Mouse (Mus musculus): ENCODE results near the gene Uvrag.

Uvrag gene

GRCm38 (mm10) chr7:99020353-99020752 lies 120.6 kb downstream of the Uvrag start:
- no peak for DNase-seq (ENCODE audit: low read depth)

DNA sequence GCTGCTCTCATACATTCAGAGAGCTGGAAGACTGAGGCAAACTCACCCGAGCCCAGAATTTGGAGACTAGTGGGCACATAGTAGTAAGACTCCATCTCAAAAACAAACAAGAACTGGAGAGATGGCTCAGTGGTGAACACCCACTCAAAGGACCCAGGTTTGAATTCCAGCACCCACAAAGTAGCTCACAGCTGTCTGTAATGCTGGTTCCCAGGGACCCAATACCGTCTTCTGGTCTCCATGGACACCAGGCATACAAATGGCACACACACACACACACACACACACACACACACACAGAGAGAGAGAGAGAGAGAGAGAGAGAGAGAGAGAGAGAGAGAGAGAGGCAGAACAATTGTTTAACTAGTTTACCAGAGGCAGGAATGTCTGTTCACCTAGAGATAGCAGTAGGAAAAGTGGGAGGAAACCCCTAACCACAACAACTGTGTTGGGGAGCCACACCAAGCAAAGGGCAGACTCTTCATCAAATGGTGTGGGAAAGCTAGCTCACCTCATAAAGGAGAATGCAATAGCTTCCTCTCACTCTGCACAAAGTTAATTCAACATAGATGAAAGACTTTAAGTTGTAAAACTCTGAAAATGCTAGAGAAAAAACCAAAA lies 123.6 kb downstream of the Uvrag start:
- no peak for DNase-seq (ENCODE audit: low read depth)

DNA sequence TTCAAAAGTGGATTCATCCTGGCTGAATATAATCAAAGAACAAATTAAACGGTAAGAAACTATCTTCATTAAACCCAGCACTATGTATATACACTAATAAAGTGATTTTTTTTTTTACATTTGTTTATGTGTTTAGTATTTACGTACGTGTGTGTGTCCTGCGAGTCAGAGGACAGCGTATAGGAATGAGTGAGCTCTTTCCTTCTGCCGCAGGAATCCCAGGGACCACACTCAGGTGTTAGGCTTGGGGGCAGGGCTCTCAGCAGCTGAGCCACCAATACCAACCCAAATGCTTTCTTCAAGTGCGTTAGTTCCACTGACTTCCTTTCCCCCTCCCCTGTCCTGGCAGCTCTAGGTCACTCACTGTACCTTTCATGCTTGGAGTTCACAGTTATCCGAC lies 125.0 kb downstream of the Uvrag start:
- no peak for DNase-seq (ENCODE audit: low read depth)

DNA sequence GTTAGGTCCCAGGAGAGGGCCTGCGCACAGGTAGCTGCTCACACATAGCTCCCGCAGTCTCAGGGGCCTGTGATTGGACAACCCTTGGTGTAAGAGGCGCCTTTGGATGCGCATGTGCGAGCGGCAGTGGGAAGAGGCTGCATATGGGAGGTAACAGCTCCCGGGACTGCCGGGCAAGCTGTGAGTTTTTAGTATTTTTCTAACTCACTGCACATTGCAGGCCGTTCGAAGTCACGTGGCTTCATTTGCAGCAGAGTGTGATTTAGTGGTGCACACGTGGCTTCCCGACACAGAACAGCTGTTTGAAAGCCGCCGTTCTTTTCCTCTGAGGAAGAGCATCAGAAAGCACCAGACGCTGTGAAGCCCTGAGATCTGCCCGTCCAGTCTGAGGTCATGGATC lies 125.5 kb downstream of the Uvrag start:
- DNase-seq (ENCODE audit: low read depth) = no peak

DNA sequence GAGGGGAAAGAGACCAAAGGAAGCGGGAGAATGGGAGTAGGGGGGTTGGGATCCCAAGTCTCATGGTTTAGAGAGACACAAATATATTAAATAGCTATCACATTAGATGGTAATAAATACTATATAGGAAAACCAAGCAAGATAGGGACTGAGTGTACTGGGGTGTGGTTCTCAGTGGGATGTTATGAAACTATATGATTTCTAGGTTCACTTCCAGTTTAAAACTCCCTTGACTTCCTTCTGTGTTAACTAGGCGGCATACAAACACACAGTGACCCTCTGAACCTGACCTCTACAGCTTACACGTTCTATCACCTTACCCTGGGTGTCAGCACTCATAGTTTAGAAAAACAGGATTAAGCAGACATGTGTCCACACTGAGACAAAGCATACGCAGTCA lies 126.3 kb downstream of the Uvrag start:
- DNase-seq (ENCODE audit: low read depth) = no peak

DNA sequence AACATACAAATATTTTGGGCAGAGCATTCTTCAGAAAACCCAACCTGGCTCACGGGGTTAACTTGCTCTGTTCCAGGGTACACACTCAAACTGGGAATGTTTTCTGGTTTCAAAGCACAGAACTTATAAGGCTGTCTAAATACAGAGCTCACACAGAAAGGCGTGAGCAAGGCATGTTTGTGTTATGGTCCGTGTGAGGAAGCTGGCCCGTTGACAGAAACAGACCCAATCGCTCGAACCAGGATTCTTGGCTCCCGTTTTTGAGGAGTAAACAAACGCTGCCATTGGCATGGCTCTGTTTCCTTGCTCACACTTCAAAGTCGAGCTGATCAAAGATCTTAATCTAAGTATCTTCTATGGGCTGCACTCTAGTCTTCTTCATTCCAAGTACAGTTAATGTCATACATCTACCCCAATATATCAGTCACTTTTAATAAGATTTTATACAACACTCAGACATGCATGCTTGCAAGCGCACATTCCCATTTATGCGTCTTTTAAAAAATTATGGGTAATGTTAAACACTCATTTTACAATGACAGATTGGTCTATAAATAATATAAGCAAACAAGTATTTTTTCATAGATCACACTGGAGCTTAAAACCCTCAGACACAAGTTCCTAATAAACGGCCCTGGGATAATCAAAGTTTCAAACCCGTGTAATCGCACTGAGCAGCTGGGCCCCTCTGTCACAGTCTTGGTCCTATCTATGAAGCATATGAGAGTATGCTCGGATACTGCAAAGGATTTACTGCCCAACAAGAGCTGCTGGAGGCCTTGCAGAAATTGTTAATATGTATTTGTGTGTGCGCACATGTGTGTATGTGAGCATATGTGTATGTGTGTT lies 133.2 kb downstream of the Uvrag start:
- DNase-seq (ENCODE audit: low read depth) = no peak

DNA sequence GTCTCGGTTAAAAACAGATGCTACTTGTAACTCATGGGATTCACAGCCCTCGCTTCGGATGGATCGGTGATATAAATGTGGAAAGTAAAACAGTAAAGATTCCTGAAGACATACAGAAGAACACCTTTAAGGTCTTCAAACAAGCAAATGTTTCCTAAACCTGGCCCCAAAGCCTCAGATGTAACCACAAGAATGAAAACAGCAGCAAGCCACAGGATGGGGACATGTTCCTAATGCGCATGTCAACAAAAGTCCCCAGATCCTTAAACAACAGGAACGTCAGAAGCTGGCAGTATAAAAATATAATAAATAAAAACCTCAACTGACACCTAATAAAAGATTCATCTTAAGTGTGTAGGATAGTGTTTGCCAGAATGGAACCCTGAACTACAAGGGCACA lies 137.7 kb downstream of the Uvrag start:
- no peak for DNase-seq (ENCODE audit: low read depth)

- DNase-seq (ENCODE audit: low read depth) = no peak
Observed at GRCm38 (mm10) chr7:98998722-98999121, 142.2 kb downstream of the Uvrag start.

DNA sequence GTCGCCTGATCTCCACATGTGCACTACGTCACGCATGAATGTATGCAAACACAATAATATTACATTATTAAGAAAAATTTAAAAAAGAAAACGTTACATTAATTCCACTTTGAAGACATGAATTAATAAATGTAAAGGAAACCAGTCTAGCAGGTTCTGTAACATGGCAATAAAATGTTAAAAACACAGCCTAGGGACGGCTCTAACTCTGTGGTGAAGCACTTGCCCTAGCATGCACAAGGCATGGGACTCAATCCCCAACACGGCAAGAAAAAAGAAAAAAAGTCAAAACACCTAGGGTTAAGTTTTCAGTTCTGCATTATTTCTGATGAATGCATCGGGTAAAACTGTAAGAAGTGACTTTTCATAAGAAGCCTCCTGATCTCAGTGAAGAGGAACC lies 143.2 kb downstream of the Uvrag start:
- no peak for DNase-seq (ENCODE audit: low read depth)

- no peak for DNase-seq (ENCODE audit: low read depth)
Observed at GRCm38 (mm10) chr7:98996791-98997190, 144.2 kb downstream of the Uvrag start.

GRCm38 (mm10) chr7:98995126-98995727 lies 145.7 kb downstream of the Uvrag start:
- DNase-seq (ENCODE audit: low read depth) = no peak

GRCm38 (mm10) chr7:98994137-98994536 lies 146.8 kb downstream of the Uvrag start:
- no peak for DNase-seq (ENCODE audit: low read depth)

- no peak for DNase-seq (ENCODE audit: low read depth)
Observed at GRCm38 (mm10) chr7:98993395-98993794, 147.5 kb downstream of the Uvrag start.

DNA sequence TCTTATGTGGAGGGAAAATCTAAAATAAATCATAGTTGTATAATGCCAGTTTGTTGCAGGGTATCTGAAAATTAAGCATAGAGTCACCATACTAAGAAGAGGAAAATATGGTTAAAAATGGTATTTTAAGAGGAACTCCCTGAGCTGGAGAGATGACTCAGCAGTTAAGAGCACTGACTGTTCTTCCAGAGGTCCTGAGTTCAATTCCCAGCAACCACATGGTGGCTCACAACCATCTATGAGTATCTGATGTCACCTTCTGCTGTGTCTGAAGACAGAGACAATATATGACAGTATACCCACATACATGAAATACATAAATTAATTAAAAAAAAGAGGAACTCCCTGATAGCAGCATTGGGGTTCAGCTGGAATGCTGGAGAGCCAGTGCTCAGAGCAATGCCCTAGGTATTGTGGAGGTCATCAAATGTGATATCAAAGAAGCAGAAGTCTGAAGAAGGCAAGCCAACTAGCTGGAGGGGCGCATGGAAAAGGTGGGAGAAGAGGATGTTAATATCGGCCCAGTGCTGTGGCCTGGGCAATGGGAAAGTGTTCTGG lies 149.7 kb downstream of the Uvrag start:
- no peak for DNase-seq (ENCODE audit: low read depth)

- no peak for DNase-seq (ENCODE audit: low read depth)
Observed at GRCm38 (mm10) chr7:98990510-98990909, 150.4 kb downstream of the Uvrag start.

- peak; percentile 48 for DNase-seq (ENCODE audit: low read depth)
Observed at GRCm38 (mm10) chr7:98986962-98987441, 153.9 kb downstream of the Uvrag start.

GRCm38 (mm10) chr7:98985935-98986334 lies 155.0 kb downstream of the Uvrag start:
- no peak for DNase-seq (ENCODE audit: low read depth)

- DNase-seq (ENCODE audit: low read depth) = no peak
Observed at GRCm38 (mm10) chr7:98985489-98985888, 155.5 kb downstream of the Uvrag start.

GRCm38 (mm10) chr7:98984319-98984718 lies 156.6 kb downstream of the Uvrag start:
- no peak for DNase-seq (ENCODE audit: low read depth)

DNA sequence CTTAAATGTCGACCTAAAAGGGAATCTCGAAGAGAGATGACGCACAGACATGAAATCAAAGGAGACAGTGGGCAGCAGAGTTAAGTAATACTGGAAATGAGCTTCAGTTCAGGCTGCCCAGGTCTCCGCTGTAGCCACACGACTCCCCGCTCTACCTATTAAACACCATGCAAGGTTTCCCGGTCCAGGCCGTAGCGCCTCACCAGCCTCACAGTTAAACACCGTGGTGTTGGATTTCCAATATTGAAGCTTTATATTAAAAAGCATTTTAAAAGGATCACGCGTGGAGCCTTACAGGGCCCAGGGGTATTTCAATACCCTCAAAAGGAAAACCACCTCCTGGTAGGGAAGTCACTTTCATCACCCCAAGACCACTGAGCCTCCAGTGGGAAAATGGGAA lies 157.9 kb downstream of the Uvrag start:
- no peak for DNase-seq (ENCODE audit: low read depth)

DNA sequence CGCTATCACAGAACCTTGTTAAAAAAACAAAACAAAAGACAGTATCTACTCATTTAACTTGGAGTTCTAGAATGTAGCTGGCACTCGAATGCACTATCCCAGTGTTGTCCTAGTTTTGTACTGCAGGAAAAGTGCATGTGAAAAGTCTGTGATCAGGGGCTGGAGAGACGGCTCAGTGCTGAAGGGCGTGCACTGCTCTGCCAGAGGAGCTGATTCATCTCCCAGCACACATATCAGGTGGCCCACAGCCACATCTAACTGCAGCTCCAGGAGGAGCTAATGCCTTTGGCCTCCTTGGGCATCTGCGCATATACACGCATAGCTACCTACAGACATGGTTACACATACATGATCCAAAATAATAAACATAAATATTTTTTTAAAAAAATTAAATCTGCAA lies 159.5 kb downstream of the Uvrag start:
- no peak for DNase-seq (ENCODE audit: low read depth)

GRCm38 (mm10) chr7:98976839-98977457 lies 164.0 kb downstream of the Uvrag start:
- no peak for DNase-seq (ENCODE audit: low read depth)

Measured in c-Kit-positive CD71-positive TER-119-negative erythroid progenitor cells, embryonic 14.5 days (primary cell).